Mouse (Mus musculus) kidney, adult 11 months (tissue): ENCODE results near the gene Adcy10.
A peak's percentile ranks its signal among the peaks of the same experiment; 100 is the strongest.

Experiments
- DNase-seq: peaks from one replicate; pipeline ENCODE4 v3.0.0; 2022

Adcy10 gene

GRCm38 (mm10) chr1:165484688-165485233, at the start of gene Adcy10:
TSS of gene Adcy10 (plus strand) at chr1:165485183.
- DNase-seq, result no peak

GRCm38 (mm10) chr1:165438289-165439021, 46.5 kb upstream of the Adcy10 start:
- DNase-seq, result no peak

- no peak for DNase-seq
Observed at GRCm38 (mm10) chr1:165440788-165441187, 44.2 kb upstream of the Adcy10 start.

- no peak for DNase-seq
Observed at GRCm38 (mm10) chr1:165441201-165441600, 43.8 kb upstream of the Adcy10 start.

- no peak for DNase-seq
Observed at GRCm38 (mm10) chr1:165441719-165442118, 43.3 kb upstream of the Adcy10 start.

- DNase-seq, result no peak
Observed at GRCm38 (mm10) chr1:165459041-165459502, 25.9 kb upstream of the Adcy10 start.

- peak; percentile 68 for DNase-seq
Observed at GRCm38 (mm10) chr1:165459503-165460181, 25.3 kb upstream of the Adcy10 start.

GRCm38 (mm10) chr1:165460360-165460800, 24.6 kb upstream of the Adcy10 start, which contains the start of the genes Dcaf6 and Mpc2:
TSS of gene Dcaf6 (minus strand) at chr1:165460475.
TSS of gene Mpc2 (plus strand) at chr1:165460637.
- peak; percentile 98 for DNase-seq

- DNase-seq, result peak; percentile 100
Observed at GRCm38 (mm10) chr1:165460801-165461377, 24.1 kb upstream of the Adcy10 start.

- peak; percentile 49 for DNase-seq
Observed at GRCm38 (mm10) chr1:165461681-165462080, 23.3 kb upstream of the Adcy10 start.

- no peak for DNase-seq
Observed at GRCm38 (mm10) chr1:165462861-165463260, 22.1 kb upstream of the Adcy10 start.

- DNase-seq, result no peak
Observed at GRCm38 (mm10) chr1:165464574-165464973, 20.4 kb upstream of the Adcy10 start.

GRCm38 (mm10) chr1:165468971-165469370, 16.0 kb upstream of the Adcy10 start:
- no peak for DNase-seq

GRCm38 (mm10) chr1:165469717-165470116, 15.3 kb upstream of the Adcy10 start:
- DNase-seq, result peak; percentile 26

- no peak for DNase-seq
Observed at GRCm38 (mm10) chr1:165471490-165471889, 13.5 kb upstream of the Adcy10 start.

GRCm38 (mm10) chr1:165486108-165486507, 1.1 kb downstream of the Adcy10 start:
- no peak for DNase-seq

- no peak for DNase-seq
Observed at GRCm38 (mm10) chr1:165489197-165489596, 4.2 kb downstream of the Adcy10 start.

- no peak for DNase-seq
Observed at GRCm38 (mm10) chr1:165498856-165499255, 13.9 kb downstream of the Adcy10 start.

GRCm38 (mm10) chr1:165503307-165504024, 18.5 kb downstream of the Adcy10 start:
- peak; percentile 80 for DNase-seq

GRCm38 (mm10) chr1:165506303-165506702, 21.3 kb downstream of the Adcy10 start:
- DNase-seq, result no peak

GRCm38 (mm10) chr1:165510161-165510560, 25.2 kb downstream of the Adcy10 start:
- DNase-seq, result peak; percentile 42

GRCm38 (mm10) chr1:165520716-165521115, 35.7 kb downstream of the Adcy10 start:
- no peak for DNase-seq
